Mouse (Mus musculus) lung, postnatal 0 days (tissue): ENCODE results near the gene Ccp110.

Source experiments
- CTCF ChIP-seq: IDR thresholded peaks from 2 replicates; pipeline ENCODE4 v1.5.1; 2016; ENCODE audit warnings: antibody characterized with exemption, mild to moderate bottlenecking
- EP300 ChIP-seq: IDR thresholded peaks from 2 replicates; pipeline ENCODE4 v1.6.1; 2016; ENCODE audit warnings: antibody characterized with exemption, mild to moderate bottlenecking, control low read depth

DNA sequence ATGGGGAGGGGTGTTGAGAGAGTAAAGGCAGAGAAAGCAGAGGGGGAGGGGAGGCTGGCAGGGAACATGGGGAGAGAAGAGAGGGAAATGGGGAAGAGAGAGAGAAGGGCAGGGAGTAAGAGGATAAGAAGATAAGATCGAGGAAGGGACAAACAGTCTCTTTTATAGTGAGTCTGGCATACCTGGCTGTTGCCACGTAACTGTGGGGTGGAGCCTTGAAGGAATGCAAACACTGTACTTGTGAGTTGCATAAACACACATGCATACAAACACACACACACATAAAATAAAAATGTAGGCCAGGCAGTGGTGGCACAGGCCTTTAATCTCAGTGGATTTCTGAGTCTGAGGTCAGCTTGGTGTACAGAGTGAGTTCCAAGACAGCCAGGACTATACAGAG, 5.1 kb upstream of the Ccp110 start:
- no peak for TF ChIP-seq CTCF
- TF ChIP-seq EP300: no peak
